Mouse (Mus musculus) liver, embryonic 14.5 days (tissue): ENCODE measurements around the gene Xrcc4.

Experiments used
- CTCF ChIP-seq: IDR thresholded peaks from 2 replicates; pipeline ENCODE4 v1.5.1; 2016; ENCODE audit warnings: antibody characterized with exemption, low read depth, control low read depth
- EP300 ChIP-seq: IDR thresholded peaks from 2 replicates; pipeline ENCODE4 v1.6.1; 2016; ENCODE audit warnings: antibody characterized with exemption, low read depth

GRCm38 (mm10) chr13:90106139-90106538, 16.7 kb upstream of the Xrcc4 start:
- no peak for TF ChIP-seq CTCF
- TF ChIP-seq EP300: no peak
